Comparison of ENCODE assay signal across 18 mouse cellular contexts in the genomic region with DNA sequence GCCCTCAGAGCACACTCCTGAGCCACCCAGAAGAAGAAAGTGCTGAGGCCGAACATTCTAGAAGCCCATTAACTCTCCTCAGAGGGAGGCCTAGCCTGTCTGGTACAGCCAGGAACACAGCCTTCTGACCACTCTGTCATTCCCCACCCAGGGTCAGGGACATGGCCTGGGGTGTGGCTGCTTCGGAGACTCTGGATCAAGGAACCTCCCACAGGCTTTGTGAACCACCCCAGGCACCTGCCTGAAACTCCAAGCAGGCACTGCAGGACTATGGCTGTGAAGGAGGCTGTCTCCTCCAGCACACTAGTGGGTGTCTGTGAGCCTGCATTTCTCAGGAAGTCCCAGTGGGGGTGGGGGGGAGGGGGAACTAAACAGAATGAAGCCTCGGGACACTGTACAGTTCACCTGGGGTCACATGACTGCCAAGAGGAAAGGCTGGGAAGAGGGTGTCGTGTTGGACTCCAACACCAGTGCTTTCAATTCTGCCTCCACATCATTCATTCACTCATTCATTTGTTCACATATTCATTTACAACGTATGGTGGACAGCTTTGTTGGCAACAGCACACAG. TPM values are rescaled to one million over a fixed set of nuclear protein-coding genes. Genes with fewer than 3 reads are reported as not detected.
DNase-seq lines count a peak whose midpoint lies in the region; ATAC-seq and TF ChIP-seq lines count a peak whose summit lies in the region.
"Had no signal": no experiment of that assay in that cellular context is flagged by ENCODE, and none has a peak within 500 bp of the region (broad histone marks: within the 10 kb centered on the region; RNA-seq: fewer than 3 reads in every experiment).

No protein-coding gene starts in this region.

- no peak overlapping the region for H3K27ac ChIP-seq in kidney, embryonic 15.5 days
- no peak overlapping the region for H3K27ac ChIP-seq in embryonic facial prominence, embryonic 15.5 days (replicated peaks)
- peak overlapping the region; percentile 48; the same call in 1 of the 2 replicates for H3K27ac ChIP-seq in stomach, embryonic 15.5 days
- no peak overlapping the region for H3K27ac ChIP-seq in gastrocnemius, adult 2 months
- H3K27ac ChIP-seq: hindbrain, postnatal 0 days; limb, embryonic 13.5 days; midbrain, embryonic 13.5 days had no signal

- WGBS in kidney, embryonic 15.5 days = 58% methylated on average over 5 of the region's 5 CpGs
- WGBS in embryonic facial prominence, embryonic 15.5 days = 46% methylated on average over 5 of the region's 5 CpGs
- 57% methylated on average over 5 of the region's 5 CpGs for WGBS in stomach, embryonic 15.5 days

- TF ChIP-seq CTCF in gastrocnemius, adult 2 months (IDR thresholded peaks at IDR 0.05) = no peak

- no peak overlapping the region for H3K9ac ChIP-seq in kidney, embryonic 15.5 days
- H3K9ac ChIP-seq in embryonic facial prominence, embryonic 15.5 days = no peak overlapping the region
- no peak overlapping the region for H3K9ac ChIP-seq in stomach, embryonic 15.5 days
- H3K9ac ChIP-seq: limb, embryonic 13.5 days; lung, embryonic 14.5 days; midbrain, embryonic 13.5 days had no signal

- peaks cover 8% of the 10 kb centered on the region; the same call in 1 of the 2 replicates for H3K9me3 ChIP-seq in kidney, embryonic 15.5 days (replicated peaks)
- H3K9me3 ChIP-seq in embryonic facial prominence, embryonic 15.5 days (replicated peaks) = no peaks in the 10 kb centered on the region
- no peaks in the 10 kb centered on the region for H3K9me3 ChIP-seq in stomach, embryonic 15.5 days
- H3K9me3 ChIP-seq: midbrain, embryonic 13.5 days had no signal

- no peak overlapping the region for H3K4me2 ChIP-seq in kidney, embryonic 15.5 days
- H3K4me2 ChIP-seq in embryonic facial prominence, embryonic 15.5 days (replicated peaks) = no peak overlapping the region
- H3K4me2 ChIP-seq in stomach, embryonic 15.5 days = no peak overlapping the region
- H3K4me2 ChIP-seq: limb, embryonic 13.5 days; lung, embryonic 14.5 days; midbrain, embryonic 13.5 days had no signal

- H3K4me3 ChIP-seq in kidney, embryonic 15.5 days (replicated peaks) = no peak overlapping the region
- H3K4me3 ChIP-seq in embryonic facial prominence, embryonic 15.5 days (replicated peaks) = no peak overlapping the region
- no peak overlapping the region for H3K4me3 ChIP-seq in stomach, embryonic 15.5 days (replicated peaks)
- no peak overlapping the region for H3K4me3 ChIP-seq in gastrocnemius, adult 2 months
- H3K4me3 ChIP-seq: erythroblast, embryonic 14.5 days; limb, embryonic 13.5 days; midbrain, embryonic 13.5 days had no signal

- H3K36me3 ChIP-seq in kidney, embryonic 15.5 days = no peaks in the 10 kb centered on the region
- no peaks in the 10 kb centered on the region for H3K36me3 ChIP-seq in embryonic facial prominence, embryonic 15.5 days
- no peaks in the 10 kb centered on the region for H3K36me3 ChIP-seq in stomach, embryonic 15.5 days
- H3K36me3 ChIP-seq: limb, embryonic 13.5 days; midbrain, embryonic 13.5 days had no signal

- DNase-seq in kidney, adult 11 months = no peak
- peak; percentile 69 for DNase-seq in ES-CJ7 (ENCODE audit: low read depth, low spot score)
- DNase-seq in gastrocnemius, adult 2 months = no peak
- DNase-seq in adrenal gland, postnatal 4 days (ENCODE audit: low spot score in 2 of 2) = no peak
- no peak for DNase-seq in B cell, adult 2 months
- DNase-seq: cerebellum, adult 11 months; heart, postnatal 10 days; kidney, postnatal 4 days; layer of hippocampus, postnatal 36 days; lung, embryonic 14.5 days; right cerebral cortex, postnatal 14 days had no signal

- intact Hi-C loops in gastrocnemius, adult 2 months (cut with DNase I) = no loop called here

- H3K27me3 ChIP-seq in kidney, embryonic 15.5 days = no peaks in the 10 kb centered on the region
- no peaks in the 10 kb centered on the region for H3K27me3 ChIP-seq in embryonic facial prominence, embryonic 15.5 days
- no peaks in the 10 kb centered on the region for H3K27me3 ChIP-seq in stomach, embryonic 15.5 days (replicated peaks)
- H3K27me3 ChIP-seq: limb, embryonic 13.5 days; midbrain, embryonic 13.5 days had no signal

- peaks cover 21% of the 10 kb centered on the region for H3K4me1 ChIP-seq in kidney, embryonic 15.5 days
- H3K4me1 ChIP-seq in embryonic facial prominence, embryonic 15.5 days = no peaks in the 10 kb centered on the region
- H3K4me1 ChIP-seq in stomach, embryonic 15.5 days = peaks cover 10% of the 10 kb centered on the region; the same call in 1 of the 2 replicates
- H3K4me1 ChIP-seq: midbrain, embryonic 13.5 days had no signal

- peak; percentile 33; the same call in 1 of the 2 replicates for ATAC-seq in kidney, embryonic 15.5 days (replicated peaks; ENCODE audit: low FRiP score)
- ATAC-seq in embryonic facial prominence, embryonic 15.5 days (ENCODE audit: insufficient number of reproducible peaks, low FRiP score, low TSS enrichment, low read depth) = peak; percentile 24; the same call in 1 of the 2 replicates
- peak; percentile 41; the same call in 1 of the 2 replicates for ATAC-seq in stomach, embryonic 15.5 days (ENCODE audit: insufficient read depth, low FRiP score, low read depth)
- ATAC-seq: hindbrain, postnatal 0 days; midbrain, embryonic 13.5 days had no signal

RNA-seq across cellular contexts. Expression of gene Fam102a, which starts 33.3 kb away (rescaled TPM):
- polyA plus RNA-seq in kidney, embryonic 15.5 days (2015; fragmentation: Nextera tagmentation; extraction: Ambion mirVana) = 14.5 and 15.0 TPM in 2 replicates
- polyA plus RNA-seq in embryonic facial prominence, embryonic 15.5 days (2015; fragmentation: Nextera tagmentation; extraction: Ambion mirVana) = 19.5 and 21.0 TPM in 2 replicates
- polyA plus RNA-seq in stomach, embryonic 15.5 days (2015; fragmentation: Nextera tagmentation; extraction: Ambion mirVana) = 11.2 and 13.0 TPM in 2 replicates
- 1 to 10 TPM; 1.8 to 3.1 TPM for total RNA-seq in gastrocnemius, adult 2 months (2021)
- total RNA-seq in adrenal gland, postnatal 4 days (2021) = 10 to 100 TPM; 36.6 to 38.0 TPM

RNA-seq across cellular contexts. Expression of gene Slc25a25, which starts 50.6 kb away (rescaled TPM):
- 20.4 and 20.7 TPM in 2 replicates for polyA plus RNA-seq in kidney, embryonic 15.5 days (2015; fragmentation: Nextera tagmentation; extraction: Ambion mirVana)
- 20.8 and 22.1 TPM in 2 replicates for polyA plus RNA-seq in embryonic facial prominence, embryonic 15.5 days (2015; fragmentation: Nextera tagmentation; extraction: Ambion mirVana)
- polyA plus RNA-seq in stomach, embryonic 15.5 days (2015; fragmentation: Nextera tagmentation; extraction: Ambion mirVana) = 17.6 and 17.9 TPM in 2 replicates
- 100 to 1,000 TPM in 1 of 2 experiments, 10 to 100 TPM in 1; 45.3 to 211 TPM for total RNA-seq in gastrocnemius, adult 2 months (2021)
- 10 to 100 TPM; 28.0 to 33.7 TPM for total RNA-seq in adrenal gland, postnatal 4 days (2021)

RNA-seq across cellular contexts. Expression of gene Naif1, which starts 51.6 kb away (rescaled TPM):
- 6.3 and 6.8 TPM in 2 replicates for polyA plus RNA-seq in kidney, embryonic 15.5 days (2015; fragmentation: Nextera tagmentation; extraction: Ambion mirVana)
- 6.2 and 6.5 TPM in 2 replicates for polyA plus RNA-seq in embryonic facial prominence, embryonic 15.5 days (2015; fragmentation: Nextera tagmentation; extraction: Ambion mirVana)
- 5.1 and 5.4 TPM in 2 replicates for polyA plus RNA-seq in stomach, embryonic 15.5 days (2015; fragmentation: Nextera tagmentation; extraction: Ambion mirVana)
- 1 to 10 TPM; 2.2 to 2.3 TPM for total RNA-seq in gastrocnemius, adult 2 months (2021)
- 1 to 10 TPM; 4.1 to 4.2 TPM for total RNA-seq in adrenal gland, postnatal 4 days (2021)
